Mouse (Mus musculus) adrenal gland, postnatal 14 days (tissue): ENCODE results near the gene Rint1. TPM values are rescaled to one million over a fixed set of nuclear protein-coding genes. Genes with fewer than 3 reads are reported as not detected.

ENCODE experiments used
- DNase-seq: peaks from one replicate; pipeline ENCODE4 v3.0.0; 2021; ENCODE audit warnings: mixed read lengths
- total RNA-seq: library from RNA; stranded (reverse); gene quantifications from 2 replicates; pipeline ENCODE4 v1.2.3, GENCODE M21; 2021

Rint1 gene
- total RNA-seq, 1 experiment from 2014 or later = 18.7 TPM

DNA sequence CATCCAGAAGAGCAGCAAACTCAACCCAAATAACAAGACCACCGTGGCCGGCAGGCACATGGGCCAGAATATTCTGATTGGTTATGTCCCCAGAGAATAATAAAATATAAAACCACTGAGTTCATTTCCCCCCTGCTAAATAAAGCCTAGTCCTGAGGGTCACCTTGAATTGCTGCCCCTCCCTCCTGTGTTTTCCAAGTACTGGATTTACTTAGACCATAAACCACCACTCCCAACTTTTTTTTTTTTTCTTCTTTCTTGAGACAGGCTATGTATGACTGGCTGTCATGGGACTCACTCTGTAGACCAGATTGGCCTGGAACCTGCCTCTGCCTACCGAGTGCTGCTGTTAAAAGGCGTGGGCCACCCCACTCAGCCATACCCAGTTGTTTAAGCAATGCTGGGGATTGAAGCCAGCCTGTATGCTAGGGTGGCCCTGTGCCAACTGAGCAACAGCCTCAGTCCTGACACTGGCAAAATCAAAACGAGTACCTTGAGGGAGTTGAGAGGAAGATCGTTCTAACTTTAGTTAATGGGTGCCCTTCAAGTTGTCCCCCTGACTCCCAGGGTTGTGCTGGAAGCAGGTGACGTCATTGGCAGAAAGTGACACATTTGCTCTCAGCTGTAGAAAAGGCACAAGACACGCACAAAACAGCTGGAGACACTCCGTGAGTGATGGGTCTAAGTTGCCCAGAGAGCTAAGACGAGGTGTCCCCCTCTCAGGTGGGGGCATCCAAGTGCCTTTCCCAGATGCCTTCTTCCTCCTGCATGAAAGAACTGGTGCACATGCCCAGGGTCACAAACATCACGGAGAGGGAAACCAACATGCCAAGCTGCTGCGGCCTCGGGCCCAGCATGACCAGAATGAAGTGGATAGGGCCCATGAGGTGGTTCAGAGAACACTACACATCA lies 76.8 kb downstream of the Rint1 start:
- no peak for DNase-seq

DNA sequence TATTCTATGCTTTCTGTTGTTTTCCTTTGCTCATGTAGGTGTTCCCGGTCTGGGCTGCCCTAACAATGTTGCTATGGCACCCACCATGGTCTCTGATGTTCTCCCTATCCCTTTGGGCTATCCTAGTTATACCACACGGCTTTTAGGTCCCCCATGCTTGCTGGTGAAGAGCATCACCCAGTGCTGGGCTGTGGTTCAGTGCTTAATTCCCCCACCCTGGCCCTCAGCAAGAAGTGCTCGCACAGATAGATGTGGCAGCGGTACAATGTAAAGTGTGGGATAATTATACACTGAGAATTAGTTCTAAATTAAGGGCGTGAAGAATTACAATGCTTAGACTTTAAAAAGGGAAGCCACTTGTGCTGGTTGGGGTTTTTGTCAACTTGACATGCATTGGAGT lies 78.4 kb downstream of the Rint1 start:
- DNase-seq = no peak

Other genes starting within 250 kb of the Rint1 start
- 43.1 and 46.4 TPM in 2 replicates for gene Srpk2, start 103.1 kb upstream of the Rint1 start, total RNA-seq
- 23.7 TPM in 2 replicates for gene Pus7, start 4.0 kb upstream of the Rint1 start, total RNA-seq
- 104 and 107 TPM in 2 replicates for gene Tomm7, start 56.5 kb downstream of the Rint1 start, total RNA-seq
- gene Fam126a, start 243.0 kb downstream of the Rint1 start, total RNA-seq = 67.7 and 74.0 TPM in 2 replicates